Mouse (Mus musculus): ENCODE data around the gene Ms4a4c.
"Not testable (repeated sequence)": the region's sequence is repeated elsewhere in the genome, so short reads cannot be mapped to it uniquely, and the experiment has no call there.

Ms4a4c gene

DNA sequence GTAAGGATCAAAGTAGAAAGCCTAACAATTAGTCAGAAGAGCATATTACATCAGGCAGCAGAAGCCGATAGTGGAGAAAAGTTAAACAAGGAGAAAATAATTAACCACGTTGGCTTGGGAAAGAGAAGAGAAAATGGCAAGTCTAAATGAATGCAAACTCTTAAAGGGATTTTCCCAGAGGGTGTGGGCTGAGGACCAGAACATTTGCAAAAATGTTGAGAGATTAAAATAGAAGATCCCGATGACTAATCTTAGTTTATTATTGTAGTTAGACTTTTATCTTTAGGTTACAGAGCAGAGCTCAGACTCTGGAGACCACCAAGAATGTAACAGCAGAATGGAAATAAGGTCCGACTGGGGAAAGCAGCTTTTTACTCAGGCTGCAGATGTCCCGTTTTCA lies 61.9 kb downstream of the Ms4a4c start:
- DNase-seq: no peak

DNA sequence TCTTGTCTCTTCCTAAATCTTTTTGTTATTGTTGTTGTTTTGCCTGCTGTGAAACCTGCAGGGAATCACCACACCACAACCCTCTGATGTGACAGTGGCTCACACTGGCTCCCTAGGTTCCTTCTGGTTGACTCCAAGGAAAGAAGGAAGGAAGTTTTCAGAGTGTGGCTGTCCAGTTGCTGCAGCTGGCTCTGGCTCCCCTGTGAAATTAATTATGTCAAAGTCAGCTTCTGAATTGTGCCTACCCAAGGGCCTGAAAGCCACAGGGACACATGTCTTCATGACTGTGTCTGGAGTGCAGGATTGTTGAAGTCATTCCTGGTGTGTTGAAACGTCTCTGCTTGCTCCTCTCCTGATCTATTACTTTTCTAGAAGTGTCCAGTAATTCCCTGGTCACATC lies 63.8 kb downstream of the Ms4a4c start:
- DNase-seq: not testable (repeated sequence)

DNA sequence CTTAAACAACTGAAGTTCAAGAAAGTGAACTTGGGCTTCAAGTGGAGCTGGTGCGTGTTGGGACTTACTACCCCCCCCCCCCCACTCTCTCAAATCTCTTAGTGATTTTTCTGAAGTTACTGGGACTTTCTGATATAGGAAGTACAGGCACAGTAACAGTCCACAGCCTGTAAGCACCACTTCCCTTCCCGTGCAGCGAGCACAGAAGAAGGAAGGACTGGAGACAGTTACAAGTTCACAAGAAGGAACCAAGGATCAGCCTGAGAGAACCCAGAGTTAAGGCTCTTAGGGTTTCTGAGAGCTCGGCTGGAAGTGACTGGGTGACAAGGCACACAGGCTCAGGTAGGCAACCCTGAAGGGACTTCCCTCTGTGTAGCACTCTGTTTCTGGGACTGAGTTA lies 64.6 kb downstream of the Ms4a4c start, which contains the start of gene Ms4a6c:
TSS of gene Ms4a6c (plus strand) at position 152 of the 400 bp plus-strand sequence.
- not testable (repeated sequence) for DNase-seq
